Mouse (Mus musculus) intestine, postnatal 0 days (tissue): ENCODE results near the gene Kcnip2. TPM values are rescaled to one million over a fixed set of nuclear protein-coding genes. Genes with fewer than 3 reads are reported as not detected.

ENCODE experiments used
- ATAC-seq: fragments of 200-750 bp; cut with Nextera tagmentation; 2 replicates; pipeline ENCODE4 v1.8.0; 2017; ENCODE audit warnings: mild to moderate bottlenecking, moderate TSS enrichment, moderate library complexity
- H3K27ac ChIP-seq: fragments of 300-500 bp; sonication (generic); 2 replicates; pipeline ENCODE4 v1.5.1; 2014; ENCODE audit warnings: mild to moderate bottlenecking, low read depth, low read length, moderate library complexity
- H3K27me3 ChIP-seq: fragments of 300-500 bp; sonication (generic); replicated peaks from 2 replicates; pipeline ENCODE4 v1.6.1; 2014; ENCODE audit warnings: low read length, mixed read lengths; ENCODE audit not compliant: control insufficient read depth, insufficient read depth
- H3K36me3 ChIP-seq: fragments of 300-500 bp; sonication (generic); 2 replicates; pipeline ENCODE4 v1.6.1; 2014; ENCODE audit warnings: mild to moderate bottlenecking, moderate library complexity; ENCODE audit not compliant: control insufficient read depth, insufficient read depth
- H3K4me1 ChIP-seq: fragments of 300-500 bp; sonication (generic); replicated peaks from 2 replicates; pipeline ENCODE4 v1.6.1; 2014; ENCODE audit warnings: antibody characterized with exemption, low read length, mixed read lengths; ENCODE audit not compliant: control insufficient read depth, insufficient read depth
- H3K4me2 ChIP-seq: fragments of 300-500 bp; sonication (generic); replicated peaks from 2 replicates; pipeline ENCODE4 v1.6.1; 2014; ENCODE audit warnings: low read depth, mild to moderate bottlenecking, moderate library complexity
- H3K4me3 ChIP-seq: fragments of 300-500 bp; sonication (generic); 2 replicates; pipeline ENCODE4 v1.5.1; 2014; ENCODE audit warnings: low read depth, low read length
- H3K9ac ChIP-seq: fragments of 300-500 bp; sonication (generic); 2 replicates; pipeline ENCODE4 v1.6.1; 2014; ENCODE audit warnings: mild to moderate bottlenecking, low read depth, low read length
- H3K9me3 ChIP-seq: fragments of 300-500 bp; sonication (generic); 2 replicates; pipeline ENCODE4 v1.6.1; 2016; ENCODE audit warnings: mixed run types; ENCODE audit not compliant: control insufficient read depth
- CTCF ChIP-seq: sonication (generic); IDR thresholded peaks from 2 replicates; pipeline ENCODE4 v1.5.1; 2016; ENCODE audit warnings: low read depth, mild to moderate bottlenecking, control low read depth, antibody characterized with exemption, moderate library complexity
- WGBS: fragments of 180-500 bp; shearing (Covaris S2); extraction: QIAGEN DNeasy Blood & Tissue Kit; methylation state at CpG from one replicate; pipeline ENCODE4 v1.1.7; 2014; 5-methylcytosine and 5-hydroxymethylcytosine counted together
- polyA plus RNA-seq: library from polyadenylated mRNA; unstranded; fragments of >200 nt; fragmentation: Nextera tagmentation; extraction: Ambion mirVana; gene quantifications from 2 replicates; pipeline ENCODE4 v1.2.1, GENCODE M21; 2015

Gene Kcnip2
- polyA plus RNA-seq, 1 experiment from 2014 or later, result 3.6 TPM

DNA sequence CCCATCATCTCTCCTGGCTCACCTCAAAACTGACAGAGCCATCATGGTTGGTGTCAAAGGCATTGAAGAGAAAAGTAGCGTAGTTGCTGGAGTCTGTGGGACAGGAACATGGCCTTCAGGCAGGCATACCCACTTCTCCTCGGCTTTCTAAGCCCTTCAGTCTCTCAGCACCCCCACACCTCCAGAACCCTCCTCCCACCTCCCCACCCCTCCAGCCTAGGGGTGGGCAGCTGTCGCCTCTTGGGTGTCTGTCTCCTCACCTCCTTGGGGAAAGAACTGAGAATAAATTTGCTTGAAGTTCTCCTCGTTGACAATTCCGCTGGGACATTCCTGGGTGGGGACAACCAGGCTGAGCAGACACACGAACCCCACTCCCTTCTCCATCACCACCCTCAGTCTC lies 21.1 kb downstream of the Kcnip2 start:
- ATAC-seq, result no peak
- H3K9ac ChIP-seq, result no peak overlapping the region
- H3K4me1 ChIP-seq, result 0 out of 2 replicates have a peak, but pooled peaks cover 5% of the 10 kb centered on the region
- no peak overlapping the region for H3K27ac ChIP-seq
- 69% methylated on average over 6 of the region's 6 CpGs for WGBS
- H3K27me3 ChIP-seq, result no peaks in the 10 kb centered on the region
- TF ChIP-seq CTCF, result no peak
- no peaks in the 10 kb centered on the region for H3K9me3 ChIP-seq
- H3K4me3 ChIP-seq, result no peak overlapping the region
- H3K36me3 ChIP-seq, result no peaks in the 10 kb centered on the region
- H3K4me2 ChIP-seq, result no peak overlapping the region

DNA sequence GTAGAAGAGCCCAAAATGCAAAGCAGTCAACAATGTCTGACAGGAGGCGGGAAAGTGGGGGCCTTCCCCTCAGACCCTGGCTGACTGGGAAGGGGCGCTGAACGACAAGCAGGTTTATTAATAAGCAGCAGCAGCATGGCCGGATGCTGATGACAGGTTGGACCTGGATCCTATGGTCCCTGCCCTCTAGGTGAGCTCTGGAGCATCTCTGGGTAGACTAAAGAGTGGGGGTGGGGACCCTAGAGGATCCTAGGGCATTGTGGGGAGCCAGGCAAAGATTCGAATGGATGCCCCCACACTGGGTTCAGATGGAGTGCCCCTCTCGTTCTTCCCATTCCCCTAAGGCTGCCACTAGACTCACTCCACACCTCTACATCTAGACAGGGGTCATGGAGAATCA lies 23.5 kb downstream of the Kcnip2 start:
- H3K4me2 ChIP-seq, result no peak overlapping the region
- H3K27ac ChIP-seq, result no peak overlapping the region
- no peaks in the 10 kb centered on the region for H3K36me3 ChIP-seq
- ATAC-seq, result no peak
- no peaks in the 10 kb centered on the region for H3K27me3 ChIP-seq
- no peaks in the 10 kb centered on the region for H3K9me3 ChIP-seq
- no peak overlapping the region for H3K4me3 ChIP-seq
- 94% methylated on average over 6 of the region's 6 CpGs for WGBS
- H3K9ac ChIP-seq, result no peak overlapping the region
- TF ChIP-seq CTCF, result no peak
- H3K4me1 ChIP-seq, result 0 out of 2 replicates have a peak, but pooled peaks cover 5% of the 10 kb centered on the region

- Histone ChIP-seq H3K27me3 (no peaks in the 10 kb centered on the region), H3K9ac (no peak overlapping the region), H3K36me3 (no peaks in the 10 kb centered on the region), H3K4me1 (no peaks in the 10 kb centered on the region), H3K4me3 (no peak overlapping the region), H3K4me2 (no peak overlapping the region), H3K27ac (peak overlapping the region; percentile 8; the same call in 1 of the 2 replicates), H3K9me3 (no peaks in the 10 kb centered on the region)
- WGBS, result 69% methylated on average over 12 of the region's 13 CpGs
- peak; percentile 70 for ATAC-seq
- TF ChIP-seq CTCF, result no peak
These were observed 25.7 kb downstream of the Kcnip2 start for GRCm38 (mm10) chr19:45789888-45790874.

- no peak overlapping the region for H3K4me2 ChIP-seq
- H3K4me3 ChIP-seq, result no peak overlapping the region
- no peaks in the 10 kb centered on the region for H3K9me3 ChIP-seq
- no peak for TF ChIP-seq CTCF
- H3K27ac ChIP-seq, result no peak overlapping the region
- H3K36me3 ChIP-seq, result no peaks in the 10 kb centered on the region
- no peak for ATAC-seq
- 84% methylated on average over 7 of the region's 7 CpGs for WGBS
- no peaks in the 10 kb centered on the region for H3K27me3 ChIP-seq
- H3K9ac ChIP-seq, result no peak overlapping the region
- no peaks in the 10 kb centered on the region for H3K4me1 ChIP-seq
These were observed 26.5 kb downstream of the Kcnip2 start for GRCm38 (mm10) chr19:45789365-45789764.

DNA sequence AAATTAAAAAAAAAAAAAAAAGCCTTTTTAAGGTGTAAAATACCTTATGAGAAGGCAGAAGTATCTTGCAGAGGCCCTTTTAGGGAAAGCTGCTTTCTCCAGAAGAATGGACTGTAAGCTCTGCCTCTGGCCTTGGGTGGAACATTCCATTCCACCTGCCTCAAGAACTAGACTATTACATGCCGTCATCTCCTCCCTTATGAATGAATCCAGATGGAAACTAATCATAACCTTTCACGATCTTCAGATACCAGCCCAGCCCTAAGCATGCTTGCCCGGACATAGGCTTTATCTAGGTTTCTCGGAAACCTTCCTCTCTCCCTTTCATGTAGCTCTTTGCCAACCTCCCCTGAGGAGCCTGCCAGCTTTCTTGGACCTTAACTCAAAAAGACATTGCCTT lies 27.5 kb downstream of the Kcnip2 start:
- no peaks in the 10 kb centered on the region for H3K36me3 ChIP-seq
- H3K9me3 ChIP-seq, result no peaks in the 10 kb centered on the region
- H3K27ac ChIP-seq, result no peak overlapping the region
- no peaks in the 10 kb centered on the region for H3K4me1 ChIP-seq
- no peak overlapping the region for H3K4me2 ChIP-seq
- H3K9ac ChIP-seq, result no peak overlapping the region
- WGBS, result 75% methylated on average over 4 of the region's 4 CpGs
- H3K27me3 ChIP-seq, result no peaks in the 10 kb centered on the region
- ATAC-seq, result no peak
- no peak overlapping the region for H3K4me3 ChIP-seq
- TF ChIP-seq CTCF, result no peak

- no peak for TF ChIP-seq CTCF
- no peak overlapping the region for H3K4me3 ChIP-seq
- no peaks in the 10 kb centered on the region for H3K4me1 ChIP-seq
- H3K36me3 ChIP-seq, result no peaks in the 10 kb centered on the region
- no peak overlapping the region for H3K9ac ChIP-seq
- H3K27ac ChIP-seq, result no peak overlapping the region
- no peaks in the 10 kb centered on the region for H3K9me3 ChIP-seq
- no peaks in the 10 kb centered on the region for H3K27me3 ChIP-seq
- 61% methylated on average over 3 of the region's 3 CpGs for WGBS
- no peak overlapping the region for H3K4me2 ChIP-seq
- ATAC-seq, result no peak
These were observed 28.4 kb downstream of the Kcnip2 start for GRCm38 (mm10) chr19:45787450-45787849.
